Mouse (Mus musculus): ENCODE measurements around the gene Atp5j2. TPM values are rescaled to one million over a fixed set of nuclear protein-coding genes. Genes with fewer than 3 reads are reported as not detected.

Atp5j2 gene
- total RNA-seq, 2 experiments from 2014 or later = 219 to 270 TPM

DNA sequence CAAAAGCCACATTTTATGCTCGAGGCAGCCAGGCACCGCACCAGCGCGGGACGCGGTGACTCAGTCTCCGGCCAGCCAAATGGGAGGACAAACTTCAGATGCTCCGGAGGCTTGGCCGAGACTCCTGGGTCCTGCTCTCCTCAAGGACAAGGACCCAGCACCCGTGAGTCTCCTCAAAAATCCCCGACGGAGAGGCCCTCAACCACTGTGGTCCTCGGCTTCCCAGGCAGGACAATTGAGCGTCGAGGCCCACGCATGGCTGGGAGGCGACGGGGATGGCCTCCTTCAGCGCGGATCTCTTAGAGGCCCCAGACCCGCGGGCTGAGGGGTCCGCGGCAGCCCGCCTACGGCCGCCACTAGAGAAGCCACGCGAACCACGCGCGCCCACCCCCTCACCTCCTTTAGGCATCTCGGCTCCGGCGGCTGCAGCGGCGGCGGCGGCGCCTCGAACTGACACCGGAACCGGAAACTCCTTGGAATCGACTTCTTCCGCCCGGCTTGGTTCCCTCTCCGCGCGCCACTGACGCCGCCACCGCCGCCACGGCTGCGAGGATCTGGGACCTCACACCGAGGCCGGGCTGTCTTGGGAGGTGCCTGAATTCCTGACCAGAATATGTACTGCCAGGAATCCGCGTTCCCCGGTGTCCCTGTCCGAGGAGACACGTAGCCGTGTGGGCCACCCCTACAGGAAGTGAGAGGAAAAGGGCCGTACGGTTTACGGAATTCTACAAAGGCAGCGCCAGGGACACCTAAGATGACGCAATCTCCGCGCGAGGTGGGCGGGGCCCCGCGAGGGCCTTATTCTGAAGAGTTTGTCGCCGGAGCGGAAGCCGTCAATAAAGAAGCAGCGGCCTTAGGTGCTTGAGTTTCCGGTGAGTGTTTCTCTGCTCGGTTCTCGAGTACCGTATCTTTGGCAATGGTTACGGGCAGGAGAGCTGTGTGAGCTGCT is 52.0 kb downstream of the Atp5j2 start, which contains the start of the genes Pdap1 and Bud31:
Gene Pdap1 (minus strand): TSS at position 668 of the 949 bp plus-strand sequence.
Gene Bud31 (plus strand): TSS at position 792 of the 949 bp plus-strand sequence.
- intact Hi-C loops (cut with DNase I) = loop anchor here (2.0 kb wide), 1 partner anchor 27 kb away; the partner anchor contains the start of genes Cpsf4 and Ptcd1
- peak; percentile 96 to 97 for DNase-seq (ENCODE audit: low spot score in 2 of 2)

DNA sequence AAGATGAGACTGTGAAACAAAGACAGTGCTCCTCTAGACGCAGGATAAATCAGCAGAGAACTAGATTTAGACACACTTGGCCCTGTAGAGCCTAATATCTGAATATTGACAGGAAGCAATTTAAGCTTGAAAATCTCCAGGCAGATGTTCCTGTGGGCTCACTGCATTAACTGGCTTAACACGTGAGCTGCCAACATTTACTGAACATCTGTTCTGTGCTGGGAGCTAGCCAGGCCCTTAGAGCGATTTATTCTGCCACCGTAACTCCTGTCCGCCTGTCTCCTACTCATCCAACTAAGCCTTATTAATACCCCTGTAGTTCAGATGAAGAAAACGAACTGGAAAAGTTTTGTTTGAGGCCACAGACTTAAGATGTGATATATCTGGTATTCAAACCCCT is 53.0 kb downstream of the Atp5j2 start:
- intact Hi-C loops (cut with DNase I) = no loop called here
- no peak for DNase-seq (ENCODE audit: low spot score in 2 of 2)

Other genes starting within 250 kb of the Atp5j2 start
- 10 to 100 TPM; 34.6 to 37.2 TPM for gene Smurf1, start 226.2 kb downstream of the Atp5j2 start, total RNA-seq (2021)
- not detected for gene Gm4871, start 159.3 kb downstream of the Atp5j2 start, total RNA-seq (2021)
- gene 1700018F24Rik, start 149.1 kb downstream of the Atp5j2 start, total RNA-seq (2021) = not detected
- 100 to 1,000 TPM; 194 to 211 TPM for gene Arpc1a, start 108.2 kb downstream of the Atp5j2 start, total RNA-seq (2021)
- gene Kpna7, start 108.0 kb downstream of the Atp5j2 start, total RNA-seq (2021) = not detected
- gene Arpc1b, start 77.8 kb downstream of the Atp5j2 start, total RNA-seq (2021) = 10 to 100 TPM; 23.6 to 24.1 TPM
- 100 to 1,000 TPM in 1 of 2 experiments, 10 to 100 TPM in 1; 93.9 to 102 TPM for gene Pdap1, start 51.8 kb downstream of the Atp5j2 start, total RNA-seq (2021)
- 10 to 100 TPM; 78.7 to 89.9 TPM for gene Bud31, start 51.7 kb downstream of the Atp5j2 start, total RNA-seq (2021)
- gene Ptcd1, start 25.0 kb downstream of the Atp5j2 start, total RNA-seq (2021) = 10 to 100 TPM; 20.7 to 21.9 TPM
- gene Cpsf4, start 24.8 kb downstream of the Atp5j2 start, total RNA-seq (2021) = 10 to 100 TPM; 23.2 to 26.9 TPM
- gene Zkscan14, start 9.8 kb upstream of the Atp5j2 start, total RNA-seq (2021) = 10 to 100 TPM; 12.6 to 14.3 TPM
- 10 to 100 TPM; 10.8 to 11.9 TPM for gene Zkscan5, start 12.5 kb upstream of the Atp5j2 start, total RNA-seq (2021)
- gene Zfp655, start 39.7 kb upstream of the Atp5j2 start, total RNA-seq (2021) = 10 to 100 TPM; 31.2 to 31.6 TPM
- 10 to 100 TPM; 20.6 to 21.0 TPM for gene Zscan25, start 88.4 kb upstream of the Atp5j2 start, total RNA-seq (2021)
- under 1 TPM in 1 of 2 experiments, not detected in 1; 0.25 TPM for gene Cyp3a57, start 153.2 kb upstream of the Atp5j2 start, total RNA-seq (2021)

All from left cerebral cortex, postnatal 36 days (tissue).